Mouse (Mus musculus) heart, embryonic 12.5 days (tissue): ENCODE measurements around the gene Ehd3. TPM values are rescaled to one million over a fixed set of nuclear protein-coding genes. Genes with fewer than 3 reads are reported as not detected.

Experiments used
- ATAC-seq: fragments of 200-750 bp; cut with Nextera tagmentation; 2 replicates; pipeline ENCODE4 v1.8.0; 2017; ENCODE audit warnings: moderate TSS enrichment, moderate library complexity; ENCODE audit not compliant: insufficient number of reproducible peaks, low FRiP score
- H3K27ac ChIP-seq: fragments of 300-500 bp; sonication (generic); 2 replicates; pipeline ENCODE4 v1.5.1; 2016; ENCODE audit warnings: mild to moderate bottlenecking, moderate library complexity; ENCODE audit not compliant: poor library complexity, severe bottlenecking
- H3K27me3 ChIP-seq: fragments of 300-500 bp; sonication (generic); replicated peaks from 2 replicates; pipeline ENCODE4 v1.6.1; 2016; ENCODE audit warnings: mild to moderate bottlenecking, moderate library complexity
- H3K36me3 ChIP-seq: fragments of 300-500 bp; sonication (generic); 2 replicates; pipeline ENCODE4 v1.6.1; 2016; ENCODE audit warnings: mild to moderate bottlenecking, moderate library complexity
- H3K4me1 ChIP-seq: fragments of 300-500 bp; sonication (generic); replicated peaks from 2 replicates; pipeline ENCODE4 v1.6.1; 2016; ENCODE audit warnings: mild to moderate bottlenecking
- H3K4me2 ChIP-seq: fragments of 300-500 bp; sonication (generic); 2 replicates; pipeline ENCODE4 v1.6.1; 2016; ENCODE audit warnings: mild to moderate bottlenecking, moderate library complexity
- H3K4me3 ChIP-seq: fragments of 300-500 bp; sonication (generic); 2 replicates; pipeline ENCODE4 v1.5.1; 2016; ENCODE audit warnings: mild to moderate bottlenecking
- H3K9ac ChIP-seq: fragments of 300-500 bp; sonication (generic); 2 replicates; pipeline ENCODE4 v1.6.1; 2016; ENCODE audit warnings: mild to moderate bottlenecking, moderate library complexity
- H3K9me3 ChIP-seq: fragments of 300-500 bp; sonication (generic); replicated peaks from 2 replicates; pipeline ENCODE4 v1.6.1; 2016; ENCODE audit warnings: mild to moderate bottlenecking, moderate library complexity
- WGBS: fragments of 180-500 bp; shearing (Covaris S2); methylation state at CpG from one replicate; pipeline ENCODE4 v1.1.7; 2016; 5-methylcytosine and 5-hydroxymethylcytosine counted together
- polyA plus RNA-seq: library from polyadenylated mRNA; unstranded; fragments of >200 nt; fragmentation: Nextera tagmentation; extraction: Ambion mirVana; gene quantifications from 2 replicates; pipeline ENCODE4 v1.2.1, GENCODE M21; 2016

Gene Ehd3
- polyA plus RNA-seq = 2.6 and 4.5 TPM in 2 replicates

DNA sequence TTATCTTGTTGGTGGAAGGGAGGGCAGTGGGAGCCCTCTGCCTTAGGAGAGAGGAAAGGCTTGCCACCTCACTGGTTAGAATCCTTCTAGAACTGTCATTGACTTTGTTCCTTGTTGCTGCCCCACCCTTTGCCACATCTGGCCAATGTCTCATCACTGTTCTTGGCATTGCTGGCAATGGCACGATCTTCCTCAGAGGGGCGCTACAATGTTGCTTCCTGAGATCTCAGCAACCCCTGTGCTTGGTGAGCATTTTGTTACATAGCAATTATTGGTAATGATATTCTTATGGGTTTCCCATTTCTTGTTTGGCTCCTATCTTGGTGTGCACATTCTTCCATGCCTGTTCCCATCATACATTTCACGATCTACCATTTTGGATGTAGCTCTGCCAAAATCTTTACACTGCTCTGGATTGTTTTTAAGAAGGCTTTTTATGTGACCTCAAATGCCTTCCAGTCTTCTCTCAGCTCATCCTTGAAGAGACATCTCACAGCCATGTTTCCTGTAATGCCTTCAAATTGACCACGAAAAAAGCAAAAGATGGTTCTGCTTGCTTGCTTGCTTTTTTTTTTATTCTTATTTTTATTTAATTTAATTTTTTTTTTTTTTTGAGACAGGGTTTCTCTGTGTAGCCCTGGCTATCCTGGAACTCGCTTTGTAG, at the start of gene Ehd3:
Gene Ehd3, plus strand, starts transcription at position 614 of the 664 bp plus-strand sequence.
- Histone ChIP-seq H3K4me1 (peaks cover 6% of the 10 kb centered on the region; the same call in 1 of the 2 replicates), H3K36me3 (no peaks in the 10 kb centered on the region), H3K9me3 (no peaks in the 10 kb centered on the region), H3K9ac (peak within 1 kb of the TSS; percentile 70), H3K4me3 (peak within 1 kb of the TSS; percentile 67), H3K27me3 (no peaks in the 10 kb centered on the region; the same call in 1 of the 2 replicates), H3K4me2 (peak within 1 kb of the TSS; percentile 88), H3K27ac (0 out of 2 replicates have a peak within 1 kb of the TSS, but pooled peaks have one; percentile 14)
- WGBS = 79% methylated on average over 5 of the region's 5 CpGs
- no peak for ATAC-seq

DNA sequence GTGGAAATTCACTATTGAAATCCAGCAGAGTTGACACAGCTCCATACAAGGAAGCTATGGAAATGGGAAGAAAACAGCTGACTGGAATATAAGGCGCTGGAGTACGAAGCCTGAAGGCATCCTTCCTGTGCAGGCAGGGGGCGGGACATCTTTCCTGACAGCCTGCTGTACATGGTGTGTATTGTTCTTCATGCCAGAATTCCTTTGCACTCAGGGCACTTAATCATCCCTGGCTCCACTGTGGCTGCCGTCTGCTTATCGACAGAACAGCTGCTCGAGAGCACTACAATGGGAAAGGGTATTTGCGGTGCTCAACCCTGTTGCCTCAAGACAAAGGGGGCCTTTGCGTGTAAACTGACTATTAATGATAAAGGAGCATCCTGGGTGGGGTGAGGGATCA, 33.0 kb upstream of the Ehd3 start:
- ATAC-seq = peak; percentile 66; the same call in 1 of the 2 replicates
- H3K4me3 ChIP-seq = no peak overlapping the region
- H3K36me3 ChIP-seq = no peaks in the 10 kb centered on the region

DNA sequence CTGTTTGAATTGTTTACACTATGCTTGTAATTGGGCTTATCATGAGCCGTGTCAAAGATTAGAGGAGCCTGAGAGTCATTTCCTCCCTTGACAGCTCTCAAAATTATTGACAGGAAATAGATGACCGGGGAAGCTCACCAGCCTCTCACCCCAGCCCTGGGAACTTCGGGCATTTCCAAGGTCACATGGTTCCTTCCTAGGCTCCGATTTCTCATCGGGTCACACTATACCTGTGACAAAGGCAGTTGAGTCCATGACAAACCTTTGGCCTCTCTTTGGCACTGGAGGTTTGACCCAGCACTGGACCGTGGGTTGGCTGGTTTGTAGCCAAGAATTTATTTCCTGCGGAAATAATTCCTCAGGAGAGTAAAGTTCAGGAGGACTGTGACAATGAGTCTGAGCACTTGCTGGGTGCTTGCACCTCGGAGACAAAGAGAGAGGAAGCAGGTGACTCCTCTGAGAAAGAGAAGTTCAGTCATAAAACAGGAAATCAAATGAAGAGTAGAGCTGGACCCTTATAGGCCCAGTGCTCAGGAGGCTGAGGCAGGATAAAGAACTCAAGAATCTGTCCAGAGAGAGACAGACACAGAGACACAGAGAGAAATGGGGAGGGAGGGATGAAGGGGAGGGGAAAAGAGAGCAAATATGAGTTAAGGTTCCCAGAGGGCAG, 17.2 kb upstream of the Ehd3 start:
- H3K4me1 ChIP-seq = no peaks in the 10 kb centered on the region
- H3K4me2 ChIP-seq = no peak overlapping the region
- H3K27me3 ChIP-seq = no peaks in the 10 kb centered on the region
- H3K9me3 ChIP-seq = no peaks in the 10 kb centered on the region
- H3K36me3 ChIP-seq = no peaks in the 10 kb centered on the region
- H3K4me3 ChIP-seq = no peak overlapping the region
- H3K9ac ChIP-seq = no peak overlapping the region
- ATAC-seq = no peak
- WGBS = 49% methylated on average over 8 of the region's 8 CpGs
- H3K27ac ChIP-seq = no peak overlapping the region

More for the DNA sequence above, 33.0 kb upstream of the Ehd3 start:
- no peak overlapping the region for H3K9ac ChIP-seq
- H3K4me2 ChIP-seq = peak overlapping the region; percentile 38; the same call in 1 of the 2 replicates
- no peaks in the 10 kb centered on the region for H3K9me3 ChIP-seq
- no peaks in the 10 kb centered on the region; the same call in 1 of the 2 replicates for H3K27me3 ChIP-seq
- peaks cover 9% of the 10 kb centered on the region for H3K4me1 ChIP-seq
- 13% methylated on average over 8 of the region's 8 CpGs for WGBS
- no peak overlapping the region for H3K27ac ChIP-seq

GRCm38 (mm10) chr17:73790284-73791020, 13.5 kb upstream of the Ehd3 start:
- H3K4me1 ChIP-seq = no peaks in the 10 kb centered on the region
- no peak overlapping the region for H3K4me3 ChIP-seq
- no peaks in the 10 kb centered on the region for H3K9me3 ChIP-seq
- H3K36me3 ChIP-seq = no peaks in the 10 kb centered on the region
- H3K27me3 ChIP-seq = no peaks in the 10 kb centered on the region
- H3K9ac ChIP-seq = no peak overlapping the region
- ATAC-seq = no peak
- H3K27ac ChIP-seq = no peak overlapping the region
- WGBS = 48% methylated on average over 12 of the region's 12 CpGs
- no peak overlapping the region for H3K4me2 ChIP-seq

DNA sequence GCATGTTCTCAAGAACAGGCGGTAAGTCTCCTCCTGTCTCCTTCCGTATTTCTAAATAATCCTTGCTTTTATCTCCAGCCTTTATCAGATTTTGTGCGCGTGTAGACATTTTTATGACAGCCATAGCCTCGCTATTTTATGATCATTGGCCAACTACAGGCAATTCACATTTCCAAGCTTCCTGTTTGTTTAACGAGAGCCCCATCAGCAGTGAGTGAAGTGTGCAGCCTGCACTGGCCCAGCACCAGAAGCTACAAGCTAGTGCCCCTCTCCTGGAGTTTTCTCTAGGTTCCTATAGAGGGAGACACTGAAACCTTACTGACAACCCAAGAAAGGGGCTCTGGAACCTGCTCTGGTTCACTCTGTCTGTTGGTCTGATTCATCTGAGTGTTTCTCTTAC, 7.1 kb upstream of the Ehd3 start:
- H3K27ac ChIP-seq = no peak overlapping the region
- no peaks in the 10 kb centered on the region for H3K27me3 ChIP-seq
- no peak for ATAC-seq

GRCm38 (mm10) chr17:73797706-73798105, 6.2 kb upstream of the Ehd3 start:
- Histone ChIP-seq H3K9ac (no peak overlapping the region), H3K9me3 (no peaks in the 10 kb centered on the region), H3K27ac (no peak overlapping the region), H3K4me3 (no peak overlapping the region), H3K4me2 (no peak overlapping the region), H3K36me3 (no peaks in the 10 kb centered on the region), H3K27me3 (no peaks in the 10 kb centered on the region), H3K4me1 (no peaks in the 10 kb centered on the region)
- 57% methylated on average over 4 of the region's 4 CpGs for WGBS
- ATAC-seq = no peak

More for the DNA sequence above, 7.1 kb upstream of the Ehd3 start:
- WGBS = 75% methylated on average over 6 of the region's 6 CpGs
- no peak overlapping the region for H3K4me2 ChIP-seq
- no peak overlapping the region for H3K4me3 ChIP-seq
- H3K9me3 ChIP-seq = no peaks in the 10 kb centered on the region
- no peak overlapping the region for H3K9ac ChIP-seq
- H3K4me1 ChIP-seq = no peaks in the 10 kb centered on the region
- no peaks in the 10 kb centered on the region for H3K36me3 ChIP-seq

DNA sequence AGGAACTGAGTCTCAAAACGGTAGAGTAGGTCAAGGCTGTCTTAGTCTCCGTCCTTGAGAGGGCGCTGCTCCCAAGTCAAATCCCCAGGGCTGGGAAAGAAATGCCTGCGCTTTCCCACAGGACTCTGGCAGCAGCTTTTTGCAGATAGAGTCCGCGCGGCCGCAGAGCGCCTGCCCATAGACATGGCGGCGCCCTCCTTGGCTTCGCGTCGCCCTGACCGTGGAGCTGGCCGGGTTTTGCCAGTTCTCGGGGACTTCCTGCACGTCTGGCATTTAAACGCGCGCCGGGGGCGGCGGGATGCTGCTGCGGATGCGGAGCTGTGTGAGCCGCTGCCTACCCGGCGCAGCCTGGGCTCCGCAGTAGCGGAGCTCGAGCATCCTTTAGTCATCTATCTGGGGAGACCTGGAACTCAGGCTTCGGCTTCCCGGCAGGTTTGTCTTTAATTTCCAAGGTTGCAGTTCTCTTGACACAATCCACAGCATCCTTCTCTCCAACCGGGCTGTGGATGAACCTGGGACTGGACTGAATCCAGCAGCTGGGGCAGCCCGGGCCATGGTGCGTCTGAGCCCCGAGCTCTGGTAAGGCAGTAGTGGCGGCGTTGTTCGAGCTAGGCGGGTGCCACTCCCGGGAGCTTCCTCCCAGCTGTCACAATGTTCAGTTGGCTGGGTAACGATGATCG, 798 bp downstream of the Ehd3 start:
- H3K4me1 ChIP-seq = peaks cover 6% of the 10 kb centered on the region; the same call in 1 of the 2 replicates
- 0 out of 2 replicates have a peak overlapping the region, but pooled peaks have one; percentile 14 for H3K27ac ChIP-seq
- peak overlapping the region; percentile 67 for H3K4me3 ChIP-seq
- H3K36me3 ChIP-seq = no peaks in the 10 kb centered on the region
- ATAC-seq = peak; percentile 91
- no peaks in the 10 kb centered on the region for H3K9me3 ChIP-seq
- H3K4me2 ChIP-seq = peak overlapping the region; percentile 88
- WGBS = under 1% methylated on average over 45 of the region's 45 CpGs
- H3K9ac ChIP-seq = peak overlapping the region; percentile 70
- no peaks in the 10 kb centered on the region; the same call in 1 of the 2 replicates for H3K27me3 ChIP-seq

DNA sequence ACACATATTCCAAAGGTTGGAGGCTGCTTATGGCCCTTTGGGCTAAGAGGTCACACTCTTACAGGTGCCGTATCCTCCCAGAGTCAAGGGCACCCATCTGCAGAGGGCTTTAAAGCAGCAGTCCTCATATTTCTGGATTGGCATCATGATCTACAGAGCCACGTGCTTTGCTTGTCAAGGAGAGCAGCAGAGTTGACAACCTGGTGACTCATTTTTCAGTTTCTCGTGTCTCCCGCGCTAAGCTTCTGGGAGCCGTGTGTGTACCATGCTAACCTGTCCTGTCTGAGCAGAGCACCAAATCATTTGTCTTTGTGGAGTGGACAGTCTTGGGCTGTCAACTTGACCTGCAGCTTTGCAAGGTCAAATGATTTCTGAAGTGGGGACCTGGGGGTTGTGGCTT, 2.4 kb downstream of the Ehd3 start:
- no peak overlapping the region for H3K9ac ChIP-seq
- peaks cover 6% of the 10 kb centered on the region; the same call in 1 of the 2 replicates for H3K4me1 ChIP-seq
- H3K27ac ChIP-seq = no peak overlapping the region
- 78% methylated on average over 6 of the region's 6 CpGs for WGBS
- H3K4me2 ChIP-seq = no peak overlapping the region
- no peak overlapping the region for H3K4me3 ChIP-seq
- no peak for ATAC-seq
- no peaks in the 10 kb centered on the region; the same call in 1 of the 2 replicates for H3K27me3 ChIP-seq
- no peaks in the 10 kb centered on the region for H3K9me3 ChIP-seq
- H3K36me3 ChIP-seq = no peaks in the 10 kb centered on the region

GRCm38 (mm10) chr17:73807211-73807610, 3.3 kb downstream of the Ehd3 start:
- ATAC-seq = no peak
- Histone ChIP-seq H3K9ac (no peak overlapping the region), H3K9me3 (no peaks in the 10 kb centered on the region), H3K4me3 (no peak overlapping the region), H3K4me2 (no peak overlapping the region), H3K4me1 (peaks cover 6% of the 10 kb centered on the region; the same call in 1 of the 2 replicates), H3K27me3 (no peaks in the 10 kb centered on the region; the same call in 1 of the 2 replicates), H3K27ac (no peak overlapping the region), H3K36me3 (no peaks in the 10 kb centered on the region)
- 65% methylated on average over 5 of the region's 5 CpGs for WGBS

- Histone ChIP-seq H3K4me2 (no peak overlapping the region), H3K36me3 (no peaks in the 10 kb centered on the region), H3K4me3 (no peak overlapping the region), H3K4me1 (peaks cover 6% of the 10 kb centered on the region; the same call in 1 of the 2 replicates), H3K9me3 (no peaks in the 10 kb centered on the region), H3K9ac (no peak overlapping the region), H3K27me3 (no peaks in the 10 kb centered on the region), H3K27ac (no peak overlapping the region)
- WGBS = 81% methylated on average over 6 of the region's 6 CpGs
- ATAC-seq = no peak
These were observed 4.5 kb downstream of the Ehd3 start for GRCm38 (mm10) chr17:73808431-73808830.
